Mouse (Mus musculus) liver, embryonic 16.5 days (tissue): ENCODE data around the gene Ube2r2. TPM values are rescaled to one million over a fixed set of nuclear protein-coding genes. Genes with fewer than 3 reads are reported as not detected.

Experiments used
- ATAC-seq: fragments of 200-750 bp; cut with Nextera tagmentation; 2 replicates; pipeline ENCODE4 v1.8.0; 2017; ENCODE audit warnings: low read depth, mild to moderate bottlenecking, moderate number of reproducible peaks, moderate library complexity
- H3K27ac ChIP-seq: fragments of 300-500 bp; sonication (generic); 2 replicates; pipeline ENCODE4 v1.5.1; 2014; ENCODE audit warnings: mild to moderate bottlenecking, low read length
- H3K27me3 ChIP-seq: fragments of 300-500 bp; sonication (generic); 2 replicates; pipeline ENCODE4 v1.6.1; 2014; ENCODE audit warnings: low read depth, low read length, mixed read lengths; ENCODE audit not compliant: control insufficient read depth, insufficient read depth
- H3K36me3 ChIP-seq: fragments of 300-500 bp; sonication (generic); 2 replicates; pipeline ENCODE4 v1.6.1; 2014; ENCODE audit warnings: mild to moderate bottlenecking; ENCODE audit not compliant: control insufficient read depth, insufficient read depth
- H3K4me1 ChIP-seq: fragments of 300-500 bp; sonication (generic); 2 replicates; pipeline ENCODE4 v1.6.1; 2014; ENCODE audit warnings: low read depth, low read length, mixed read lengths; ENCODE audit not compliant: control insufficient read depth
- H3K4me2 ChIP-seq: fragments of 300-500 bp; sonication (generic); 2 replicates; pipeline ENCODE4 v1.6.1; 2014; ENCODE audit warnings: low read depth, low read length, mixed read lengths
- H3K4me3 ChIP-seq: fragments of 300-500 bp; sonication (generic); 2 replicates; pipeline ENCODE4 v1.5.1; 2014; ENCODE audit warnings: low read depth, mild to moderate bottlenecking, low read length
- H3K9ac ChIP-seq: fragments of 300-500 bp; sonication (generic); 2 replicates; pipeline ENCODE4 v1.6.1; 2014; ENCODE audit warnings: low read depth, low read length
- H3K9me3 ChIP-seq: fragments of 300-500 bp; sonication (generic); replicated peaks from 2 replicates; pipeline ENCODE4 v1.6.1; 2016; ENCODE audit warnings: low read length; ENCODE audit not compliant: control insufficient read depth
- WGBS: fragments of 180-500 bp; shearing (Covaris S2); extraction: QIAGEN DNeasy Blood & Tissue Kit; methylation state at CpG from one replicate; pipeline ENCODE4 v1.1.7; 2014; ENCODE audit not compliant: insufficient replicate concordance; 5-methylcytosine and 5-hydroxymethylcytosine counted together
- polyA plus RNA-seq: library from polyadenylated mRNA; unstranded; fragments of >200 nt; fragmentation: Nextera tagmentation; extraction: Ambion mirVana; gene quantifications from 2 replicates; pipeline ENCODE4 v1.2.1, GENCODE M21; 2015

Gene Ube2r2
- polyA plus RNA-seq, 1 experiment from 2014 or later, result 56.0 TPM

- WGBS, result 56% methylated on average over 15 of the region's 15 CpGs
- Histone ChIP-seq H3K9me3 (no peaks in the 10 kb centered on the region), H3K27me3 (no peaks in the 10 kb centered on the region), H3K4me2 (no peak overlapping the region), H3K27ac (no peak overlapping the region), H3K36me3 (peaks cover 5% of the 10 kb centered on the region; the same call in 1 of the 2 replicates), H3K9ac (no peak overlapping the region), H3K4me3 (no peak overlapping the region), H3K4me1 (no peaks in the 10 kb centered on the region)
- ATAC-seq, result no peak
Measured at GRCm38 (mm10) chr4:41179825-41180725, 44.5 kb downstream of the Ube2r2 start.

DNA sequence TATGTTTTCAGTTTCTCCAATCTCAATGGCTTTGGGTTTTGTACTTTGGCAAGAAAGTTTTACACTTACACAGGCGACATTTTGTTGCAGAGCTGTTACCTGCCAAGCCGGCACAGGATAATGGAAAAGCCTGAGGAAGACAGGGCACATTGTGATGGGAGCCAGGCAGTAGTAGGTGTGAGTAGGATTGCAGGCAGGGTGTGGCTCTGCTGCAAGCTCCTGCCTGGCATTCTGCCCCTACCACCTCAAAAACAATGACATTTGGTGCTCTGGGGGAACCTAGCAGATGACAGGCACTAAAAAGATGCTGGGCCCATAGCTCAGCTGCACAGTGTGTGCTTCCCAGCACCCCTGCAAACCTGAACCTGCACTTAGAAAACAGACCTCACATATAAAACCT, 54.3 kb downstream of the Ube2r2 start:
- H3K9ac ChIP-seq, result no peak overlapping the region
- H3K27ac ChIP-seq, result no peak overlapping the region
- H3K4me3 ChIP-seq, result no peak overlapping the region
- no peak overlapping the region for H3K4me2 ChIP-seq
- no peaks in the 10 kb centered on the region for H3K4me1 ChIP-seq
- peaks cover 34% of the 10 kb centered on the region for H3K36me3 ChIP-seq
- H3K9me3 ChIP-seq, result no peaks in the 10 kb centered on the region
- H3K27me3 ChIP-seq, result no peaks in the 10 kb centered on the region
- ATAC-seq, result no peak
- 76% methylated on average over 2 of the region's 2 CpGs for WGBS

DNA sequence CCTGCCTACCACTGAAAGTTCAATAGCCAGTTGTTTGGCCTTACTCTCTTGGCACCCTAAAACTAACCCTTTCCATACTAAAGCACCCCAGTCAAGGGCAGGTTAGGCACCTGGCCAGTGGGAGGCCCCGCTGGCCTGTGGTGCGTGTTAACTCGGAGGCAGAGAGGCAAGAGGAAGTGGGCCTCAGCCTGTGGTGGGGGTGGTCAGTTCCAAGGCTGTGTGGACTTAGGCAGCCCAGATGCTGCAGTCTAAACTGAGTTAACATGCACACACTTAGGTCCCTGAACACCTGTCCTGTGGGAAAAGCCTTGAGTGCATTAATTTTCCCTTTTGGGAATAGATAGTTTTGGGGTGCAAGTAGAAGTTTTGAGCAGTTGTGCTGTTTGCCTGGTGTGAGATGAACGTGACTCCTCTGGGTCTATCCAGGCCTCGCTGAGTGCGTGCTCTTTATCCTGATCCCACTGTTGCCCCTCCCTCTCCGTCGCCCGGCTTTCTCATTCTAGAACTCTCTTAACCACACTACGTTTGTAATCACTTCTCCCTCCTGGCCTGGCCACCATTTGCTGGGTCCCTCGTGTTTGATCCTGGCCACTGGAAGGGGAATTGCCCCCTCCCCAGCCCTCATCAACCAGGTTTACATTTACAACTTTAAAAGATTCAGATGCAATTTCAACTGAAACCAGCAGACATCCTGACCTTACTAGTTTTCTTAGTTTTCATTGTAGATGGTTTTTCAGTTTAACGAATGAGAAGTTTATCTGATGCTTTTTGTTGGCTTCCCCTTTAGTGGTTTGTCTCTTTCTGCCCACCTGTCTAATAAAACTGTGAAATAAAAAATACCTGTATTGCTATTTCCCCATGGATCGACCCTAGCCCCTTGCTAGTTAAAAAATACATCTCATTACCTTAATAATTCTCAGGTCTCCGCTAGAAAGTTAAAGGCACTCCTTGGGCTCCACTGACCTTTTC, 57.3 kb downstream of the Ube2r2 start:
- Histone ChIP-seq H3K4me1 (no peaks in the 10 kb centered on the region), H3K4me3 (no peak overlapping the region), H3K9me3 (no peaks in the 10 kb centered on the region), H3K9ac (no peak overlapping the region), H3K27ac (no peak overlapping the region), H3K36me3 (peaks cover 52% of the 10 kb centered on the region), H3K4me2 (no peak overlapping the region), H3K27me3 (no peaks in the 10 kb centered on the region)
- ATAC-seq, result no peak
- 38% methylated on average over 14 of the region's 14 CpGs for WGBS

DNA sequence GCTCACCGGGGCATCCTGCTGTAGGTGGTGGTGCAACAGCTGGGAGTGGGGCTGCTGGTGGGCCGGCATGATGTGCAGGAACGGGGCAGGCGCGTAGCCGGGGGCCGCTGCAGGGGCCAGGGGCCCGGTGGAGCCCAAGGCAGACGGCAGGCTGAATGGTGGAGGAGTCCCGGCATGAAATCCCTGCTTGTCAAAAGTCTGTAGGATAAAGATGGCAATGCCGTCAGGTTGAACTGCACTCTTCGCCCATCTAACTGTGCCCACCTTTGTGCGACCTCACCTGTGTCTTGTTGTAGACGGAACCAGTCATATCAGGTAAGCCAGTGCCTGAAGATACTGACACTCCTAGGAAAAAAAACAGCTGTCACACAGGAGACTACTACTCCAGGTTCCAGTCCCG, 59.8 kb downstream of the Ube2r2 start:
- H3K27me3 ChIP-seq, result no peaks in the 10 kb centered on the region
- no peaks in the 10 kb centered on the region for H3K4me1 ChIP-seq
- 91% methylated on average over 15 of the region's 15 CpGs for WGBS
- no peak overlapping the region for H3K4me2 ChIP-seq
- H3K9me3 ChIP-seq, result no peaks in the 10 kb centered on the region
- ATAC-seq, result no peak
- no peak overlapping the region for H3K27ac ChIP-seq
- H3K4me3 ChIP-seq, result no peak overlapping the region
- peaks cover 63% of the 10 kb centered on the region for H3K36me3 ChIP-seq
- H3K9ac ChIP-seq, result no peak overlapping the region

DNA sequence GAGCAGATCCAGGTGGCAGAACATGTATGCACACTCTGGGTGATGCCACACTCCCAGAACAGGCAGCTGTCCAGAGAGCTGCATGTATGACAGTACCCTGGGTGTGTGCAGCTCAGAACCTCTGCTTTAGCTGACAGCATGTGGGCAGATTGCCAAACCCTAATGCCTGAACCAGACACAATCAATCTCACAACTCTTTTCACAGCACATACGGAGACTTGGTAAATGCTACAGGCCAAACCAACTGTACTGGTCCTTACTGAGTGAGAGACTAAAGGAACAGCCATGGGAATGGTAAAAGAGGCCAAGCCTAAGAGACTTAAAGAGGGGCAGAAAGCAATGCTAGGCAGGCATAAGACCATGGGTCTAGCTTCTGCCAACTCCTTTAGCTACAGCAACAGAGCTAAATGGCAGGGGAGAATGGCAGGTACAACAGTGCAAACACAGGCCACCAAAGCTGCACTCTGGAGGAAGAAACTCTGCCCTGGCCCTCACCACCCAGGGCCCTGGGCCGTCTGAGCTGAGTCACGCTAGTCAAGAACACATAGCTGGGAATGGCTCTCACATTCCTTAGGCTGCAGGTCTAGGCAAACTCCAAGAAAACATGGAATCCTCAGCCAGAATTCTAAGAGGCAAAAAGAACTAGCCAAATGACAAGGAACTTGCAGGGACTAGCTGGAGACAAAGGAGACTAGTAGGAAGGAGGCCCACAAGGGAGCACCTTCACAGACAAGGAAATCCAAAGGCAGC, 61.5 kb downstream of the Ube2r2 start:
- no peak for ATAC-seq
- H3K4me1 ChIP-seq, result no peaks in the 10 kb centered on the region
- no peak overlapping the region for H3K4me2 ChIP-seq
- H3K9me3 ChIP-seq, result no peaks in the 10 kb centered on the region
- H3K27me3 ChIP-seq, result no peaks in the 10 kb centered on the region
- WGBS, result 81% methylated on average over 3 of the region's 3 CpGs
- no peak overlapping the region for H3K4me3 ChIP-seq
- no peak overlapping the region for H3K27ac ChIP-seq
- H3K9ac ChIP-seq, result no peak overlapping the region
- peaks cover 69% of the 10 kb centered on the region for H3K36me3 ChIP-seq

- Histone ChIP-seq H3K4me1 (no peaks in the 10 kb centered on the region), H3K27ac (no peak overlapping the region), H3K9me3 (no peaks in the 10 kb centered on the region), H3K36me3 (peaks cover 78% of the 10 kb centered on the region), H3K4me3 (no peak overlapping the region), H3K27me3 (no peaks in the 10 kb centered on the region), H3K9ac (no peak overlapping the region), H3K4me2 (no peak overlapping the region)
- no peak for ATAC-seq
- WGBS, result 83% methylated on average over 8 of the region's 8 CpGs
Measured at GRCm38 (mm10) chr4:41202135-41202534, 66.6 kb downstream of the Ube2r2 start.

DNA sequence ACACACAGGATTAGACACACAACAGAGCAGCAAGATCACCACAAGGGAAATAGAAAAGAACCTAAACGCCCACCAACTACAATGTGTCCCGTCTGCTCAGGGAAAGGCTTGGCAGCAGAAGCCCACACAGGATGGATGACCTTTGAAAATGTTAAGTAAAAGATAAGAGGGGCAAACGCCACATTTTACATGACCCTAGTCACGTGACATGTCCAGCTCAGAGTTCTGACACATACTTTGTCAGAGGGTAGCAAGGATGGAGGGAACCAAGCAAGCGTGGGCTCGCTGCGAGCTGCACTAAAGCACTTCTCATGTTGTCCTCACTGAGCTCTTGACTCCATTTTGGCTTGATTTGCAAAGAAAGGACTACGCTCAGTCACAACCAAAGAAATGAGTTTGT, 70.2 kb downstream of the Ube2r2 start:
- no peaks in the 10 kb centered on the region for H3K27me3 ChIP-seq
- no peaks in the 10 kb centered on the region for H3K9me3 ChIP-seq
- H3K27ac ChIP-seq, result no peak overlapping the region
- H3K4me2 ChIP-seq, result no peak overlapping the region
- 80% methylated on average over 8 of the region's 8 CpGs for WGBS
- no peak for ATAC-seq
- H3K4me1 ChIP-seq, result no peaks in the 10 kb centered on the region
- H3K4me3 ChIP-seq, result no peak overlapping the region
- H3K36me3 ChIP-seq, result peaks cover 80% of the 10 kb centered on the region
- no peak overlapping the region for H3K9ac ChIP-seq

GRCm38 (mm10) chr4:41208050-41208449, 72.5 kb downstream of the Ube2r2 start:
- no peak overlapping the region for H3K4me3 ChIP-seq
- H3K4me2 ChIP-seq, result no peak overlapping the region
- H3K27ac ChIP-seq, result no peak overlapping the region
- H3K4me1 ChIP-seq, result no peaks in the 10 kb centered on the region
- H3K36me3 ChIP-seq, result peaks cover 63% of the 10 kb centered on the region
- WGBS, result 75% methylated on average over 4 of the region's 4 CpGs
- H3K9ac ChIP-seq, result no peak overlapping the region
- ATAC-seq, result no peak
- H3K27me3 ChIP-seq, result no peaks in the 10 kb centered on the region
- no peaks in the 10 kb centered on the region for H3K9me3 ChIP-seq
